15 mouse cellular contexts compared by ENCODE assay signal in the genomic region with DNA sequence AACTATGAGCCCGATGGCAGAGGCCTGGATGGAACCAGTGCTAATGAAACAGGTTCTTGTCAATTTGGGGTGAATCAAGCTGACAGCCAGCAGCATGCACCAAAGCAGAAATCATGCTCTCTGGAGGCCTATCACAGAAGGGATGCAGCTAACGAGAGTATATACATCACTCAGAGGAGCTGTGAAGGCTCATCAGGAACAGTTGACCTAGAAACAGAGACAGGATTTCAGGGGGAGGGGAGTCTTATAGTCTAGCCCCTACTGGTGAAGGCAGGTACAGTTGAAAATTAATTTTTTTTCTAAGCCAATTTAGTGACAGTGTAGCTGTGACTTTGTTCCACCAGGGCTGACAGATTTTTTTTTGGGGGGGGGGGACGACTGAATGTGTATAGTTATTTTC.
"Had no signal": no experiment of that assay in that cellular context is flagged by ENCODE, and none has a peak within 500 bp of the region (broad histone marks: within the 10 kb centered on the region; RNA-seq: fewer than 3 reads in every experiment).

No protein-coding gene starts in this region.

- H3K4me3 ChIP-seq: left cerebral cortex, adult 2 months; limb, embryonic 10.5 days; myocyte had no signal

- H3K4me2 ChIP-seq: liver, embryonic 11.5 days; lung, embryonic 14.5 days; midbrain, embryonic 11.5 days had no signal

- H3K27ac ChIP-seq: kidney, postnatal 0 days; left cerebral cortex, adult 2 months; limb, embryonic 10.5 days had no signal

- H3K9me3 ChIP-seq: limb, embryonic 10.5 days had no signal

- H3K4me1 ChIP-seq: limb, embryonic 10.5 days had no signal

- H3K36me3 ChIP-seq: limb, embryonic 10.5 days had no signal

- DNase-seq: kidney, adult 11 months; kidney, adult 9 months; kidney, postnatal 4 days; lung, embryonic 14.5 days; lung, postnatal 10 days; lung, postnatal 4 days; right cerebral cortex, adult 18-20 months; right cerebral cortex, postnatal 25 days; thymus, postnatal 36 days had no signal

- H3K9ac ChIP-seq: lung, embryonic 14.5 days had no signal
